Mouse (Mus musculus): ENCODE results near the gene Slc7a12.

Gene Slc7a12

GRCm38 (mm10) chr3:14480397-14480796 lies at the start of gene Slc7a12:
Slc7a12 (plus strand) TSS chr3:14480697.
- no peak for DNase-seq

GRCm38 (mm10) chr3:14432381-14432780 lies 48.1 kb upstream of the Slc7a12 start:
- DNase-seq: no peak

- no peak for DNase-seq
Measured at GRCm38 (mm10) chr3:14446015-14446414, 34.5 kb upstream of the Slc7a12 start.

- no peak for DNase-seq
Measured at GRCm38 (mm10) chr3:14446691-14447090, 33.8 kb upstream of the Slc7a12 start.
